Mouse (Mus musculus): ENCODE results near the gene Krt4. TPM values are rescaled to one million over a fixed set of nuclear protein-coding genes. Genes with fewer than 3 reads are reported as not detected.

Gene Krt4
- total RNA-seq, 2 experiments from 2014 or later: not detected

DNA sequence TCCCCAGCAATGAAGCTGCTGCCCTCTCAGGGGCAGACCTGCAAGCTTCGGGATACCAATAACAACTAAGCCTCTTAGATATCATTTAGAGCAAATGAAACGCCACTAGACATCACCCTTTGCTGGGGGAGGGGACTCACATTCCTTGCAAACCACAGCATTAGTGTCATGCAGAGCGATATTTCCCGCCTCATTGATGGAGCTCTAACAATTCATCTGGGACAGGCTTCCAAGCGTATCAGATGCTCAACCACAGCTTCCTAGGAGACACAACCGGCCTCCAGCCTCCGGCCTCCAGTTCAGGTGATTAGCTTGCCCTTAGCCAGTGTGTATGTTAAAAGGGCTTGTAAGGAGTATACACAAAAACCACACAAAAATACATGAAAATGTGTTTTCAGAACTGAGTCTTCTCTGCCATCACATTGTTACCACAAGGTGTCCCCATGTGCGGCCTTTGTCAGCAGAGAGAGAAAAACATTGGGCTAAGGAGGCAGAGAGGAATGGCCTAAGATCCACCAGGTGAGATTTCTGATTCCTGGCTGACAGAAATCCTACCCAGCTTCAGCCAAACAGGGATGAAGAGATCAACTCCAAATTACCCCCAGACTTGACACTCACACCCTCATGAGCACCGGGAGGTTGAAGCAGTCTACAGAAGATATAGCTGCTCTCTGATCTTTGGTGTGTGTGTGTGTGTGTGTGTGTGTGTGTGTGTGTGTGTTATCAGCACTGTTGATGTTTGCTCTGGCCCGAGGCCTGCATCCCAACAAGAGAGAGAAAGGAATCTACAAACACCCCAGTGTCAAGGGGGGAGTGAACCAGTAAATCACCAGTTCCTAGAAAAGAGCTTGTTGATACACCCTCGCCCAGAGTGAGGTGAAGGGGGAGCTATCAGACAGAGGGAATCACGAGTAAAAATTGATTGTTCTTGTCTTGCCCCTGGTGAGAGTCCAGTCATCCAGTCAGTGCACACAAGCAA is 22.1 kb downstream of the Krt4 start:
- ATAC-seq (replicated peaks; ENCODE audit: low FRiP score, low TSS enrichment, poor library complexity, severe bottlenecking): no peak

DNA sequence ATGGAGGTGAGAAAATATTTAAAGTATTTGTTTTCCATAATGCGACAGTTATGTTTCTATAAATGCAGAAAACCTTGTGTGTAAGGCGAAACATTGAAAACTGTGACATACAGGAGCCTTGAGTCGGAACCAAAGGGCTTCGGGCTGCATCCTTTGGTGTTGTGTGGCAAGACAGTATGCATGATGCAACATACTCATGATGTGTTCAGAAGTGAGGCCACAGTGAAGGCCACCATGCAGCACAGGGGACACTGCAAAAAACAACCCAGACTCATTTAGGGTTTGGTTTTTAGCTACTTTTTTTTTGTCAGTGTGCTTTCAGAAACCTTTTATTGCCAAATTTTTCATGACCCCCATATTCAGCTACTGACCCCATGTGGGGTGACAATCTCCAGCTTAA is 29.3 kb downstream of the Krt4 start:
- no peak for ATAC-seq (replicated peaks; ENCODE audit: low FRiP score, low TSS enrichment, poor library complexity, severe bottlenecking)

DNA sequence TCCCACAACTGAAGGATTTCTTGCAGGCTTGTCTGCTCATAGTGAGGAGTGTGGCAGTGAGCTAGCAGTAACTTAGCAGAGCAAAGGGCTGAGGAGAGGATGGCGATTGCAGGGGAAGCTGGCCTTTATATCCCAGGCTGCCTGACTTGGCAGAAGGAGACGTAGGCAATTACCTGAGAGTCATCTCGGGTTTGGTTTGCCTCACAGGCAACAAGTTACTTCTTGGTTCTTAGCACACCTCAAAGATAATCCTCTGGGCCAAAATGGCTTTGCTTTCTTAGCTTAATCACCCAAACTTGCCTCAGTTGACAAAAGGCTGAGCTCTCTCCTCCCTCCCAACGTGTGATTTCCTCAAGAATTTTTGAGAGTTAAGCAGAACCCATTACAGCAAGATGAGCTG is 31.7 kb downstream of the Krt4 start, which contains the start of gene Krt76:
Gene Krt76, minus strand, starts transcription at position 101 of the 400 bp plus-strand sequence.
- no peak for ATAC-seq (replicated peaks; ENCODE audit: low FRiP score, low TSS enrichment, poor library complexity, severe bottlenecking)

DNA sequence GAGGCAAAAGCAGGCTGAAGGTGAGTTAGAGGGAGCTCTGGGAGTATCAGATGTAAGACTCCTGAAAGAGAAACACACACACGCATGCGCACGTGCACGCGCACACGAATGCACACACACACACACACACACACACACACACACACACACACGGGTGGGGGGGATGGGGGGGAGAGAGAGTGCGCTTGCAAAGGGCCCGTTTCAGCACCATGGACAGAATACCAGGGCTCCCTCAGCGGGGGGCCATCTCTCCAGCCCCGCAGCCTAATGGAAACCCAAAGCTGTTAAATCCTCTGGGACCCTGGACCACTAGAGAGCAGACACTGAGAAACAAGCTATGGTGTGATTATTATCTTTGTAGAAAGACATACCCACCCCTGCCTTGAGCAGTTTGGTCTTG is 44.8 kb downstream of the Krt4 start:
- no peak for ATAC-seq (replicated peaks; ENCODE audit: low FRiP score, low TSS enrichment, poor library complexity, severe bottlenecking)

DNA sequence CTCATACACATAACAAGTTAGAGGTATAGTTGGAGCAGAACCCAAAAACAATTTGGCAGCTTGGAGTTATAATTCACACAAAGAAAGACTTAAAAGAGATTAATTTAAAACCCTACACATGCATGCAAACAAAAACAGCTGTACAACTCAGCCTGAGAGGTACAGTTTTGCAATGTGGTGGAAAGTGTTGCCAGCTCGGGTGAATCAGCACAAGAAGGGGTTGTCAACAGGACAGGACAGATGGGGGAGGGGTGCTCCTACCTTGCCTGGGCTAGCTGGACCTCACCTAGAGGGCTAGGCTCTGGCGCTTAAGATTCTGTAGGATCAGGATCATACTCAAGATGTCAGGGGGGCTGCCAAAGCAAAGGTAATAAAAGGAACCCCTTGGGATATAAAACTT is 46.5 kb downstream of the Krt4 start:
- no peak for ATAC-seq (replicated peaks; ENCODE audit: low FRiP score, low TSS enrichment, poor library complexity, severe bottlenecking)

DNA sequence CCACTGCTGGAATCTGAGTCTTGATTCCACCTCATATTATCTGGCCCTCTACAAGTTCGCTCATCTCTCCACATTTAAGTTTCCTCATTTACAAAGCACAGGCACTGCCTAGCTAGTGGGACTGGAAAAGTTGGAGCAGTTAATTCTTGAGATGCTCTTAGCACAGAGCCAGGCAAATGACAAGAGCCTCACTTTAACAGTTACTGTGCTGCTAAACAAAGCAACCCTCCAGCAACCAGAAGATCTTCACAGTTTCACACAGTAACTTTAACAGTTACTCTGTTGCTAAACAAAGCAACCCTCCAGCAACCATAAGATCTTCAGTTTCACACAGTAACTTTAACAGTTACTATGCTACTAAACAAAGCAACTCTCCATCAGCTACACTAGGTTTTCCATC is 50.2 kb downstream of the Krt4 start:
- no peak for ATAC-seq (replicated peaks; ENCODE audit: low FRiP score, low TSS enrichment, poor library complexity, severe bottlenecking)

DNA sequence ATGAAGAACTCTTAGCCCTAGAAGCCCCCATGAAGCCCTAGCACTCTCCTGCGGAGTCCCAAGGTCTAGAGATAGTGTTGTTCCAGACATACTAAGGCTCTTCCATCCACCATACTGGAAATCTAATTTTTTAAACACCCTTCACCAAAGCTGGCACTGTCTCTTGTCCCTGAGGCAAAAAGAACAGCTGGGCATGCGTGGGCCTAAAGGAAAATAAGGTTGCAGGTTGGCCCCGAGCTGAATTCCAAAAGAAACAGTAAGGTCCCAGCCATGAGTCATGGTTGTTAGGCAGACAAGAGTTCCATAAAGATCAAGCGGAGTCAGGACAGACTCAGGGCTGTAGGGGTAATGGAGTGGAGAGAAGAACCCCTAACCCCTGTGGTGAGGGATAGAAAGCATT is 51.3 kb downstream of the Krt4 start:
- ATAC-seq (replicated peaks; ENCODE audit: low FRiP score, low TSS enrichment, poor library complexity, severe bottlenecking): no peak

DNA sequence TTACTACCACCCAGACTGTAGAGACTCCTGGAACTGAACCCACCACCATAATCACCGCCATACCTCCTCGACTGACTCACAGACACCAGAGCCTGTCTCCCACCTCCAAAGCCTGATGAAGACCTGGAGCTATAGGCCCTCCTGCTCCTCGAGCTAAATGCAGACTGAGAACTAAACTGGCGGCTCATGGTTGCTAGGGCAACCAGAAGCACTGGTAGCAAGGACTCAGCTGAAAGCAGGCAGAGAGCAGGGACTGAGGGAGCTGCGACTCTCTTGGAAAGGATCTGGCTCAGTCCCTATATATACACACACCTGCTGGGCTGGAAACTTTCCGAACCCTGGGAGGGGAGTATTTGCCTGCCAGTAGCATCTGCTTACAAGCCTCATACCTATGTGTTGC is 55.1 kb downstream of the Krt4 start, which contains the start of gene Krt77:
Gene Krt77, minus strand, starts transcription at position 275 of the 400 bp plus-strand sequence.
- no peak for ATAC-seq (replicated peaks; ENCODE audit: low FRiP score, low TSS enrichment, poor library complexity, severe bottlenecking)

Other genes starting within 250 kb of the Krt4 start
- gene Krt6b, start 244.4 kb downstream of the Krt4 start, total RNA-seq (2014; fragmentation: Nextera tagmentation): not detected in 2 replicates
- gene Krt6b, start 244.4 kb downstream of the Krt4 start, total RNA-seq (2017): not detected in 2 replicates
- not detected in 2 replicates for gene Krt6a, start 230.4 kb downstream of the Krt4 start, total RNA-seq (2014; fragmentation: Nextera tagmentation)
- gene Krt6a, start 230.4 kb downstream of the Krt4 start, total RNA-seq (2017): not detected in 2 replicates
- gene Krt5, start 211.8 kb downstream of the Krt4 start, total RNA-seq (2014; fragmentation: Nextera tagmentation): not detected in 2 replicates
- gene Krt5, start 211.8 kb downstream of the Krt4 start, total RNA-seq (2017): not detected in 2 replicates
- gene Krt71, start 181.6 kb downstream of the Krt4 start, total RNA-seq (2014; fragmentation: Nextera tagmentation): not detected in 2 replicates
- not detected in 2 replicates for gene Krt71, start 181.6 kb downstream of the Krt4 start, total RNA-seq (2017)
- gene Krt72, start 138.3 kb downstream of the Krt4 start, total RNA-seq (2014; fragmentation: Nextera tagmentation): not detected in 2 replicates
- gene Krt72, start 138.3 kb downstream of the Krt4 start, total RNA-seq (2017): not detected in 2 replicates
- gene Krt73, start 122.4 kb downstream of the Krt4 start, total RNA-seq (2014; fragmentation: Nextera tagmentation): not detected in 2 replicates
- not detected in 2 replicates for gene Krt73, start 122.4 kb downstream of the Krt4 start, total RNA-seq (2017)
- gene Krt2, start 106.6 kb downstream of the Krt4 start, total RNA-seq (2014; fragmentation: Nextera tagmentation): not detected in 2 replicates
- not detected in 2 replicates for gene Krt2, start 106.6 kb downstream of the Krt4 start, total RNA-seq (2017)
- gene Krt1, start 73.9 kb downstream of the Krt4 start, total RNA-seq (2014; fragmentation: Nextera tagmentation): not detected in 2 replicates
- gene Krt1, start 73.9 kb downstream of the Krt4 start, total RNA-seq (2017): not detected in 2 replicates
- not detected in 2 replicates for gene Krt77, start 55.0 kb downstream of the Krt4 start, total RNA-seq (2014; fragmentation: Nextera tagmentation)
- not detected in 2 replicates for gene Krt77, start 55.0 kb downstream of the Krt4 start, total RNA-seq (2017)
- gene Krt76, start 31.8 kb downstream of the Krt4 start, total RNA-seq (2014; fragmentation: Nextera tagmentation): not detected in 2 replicates
- gene Krt76, start 31.8 kb downstream of the Krt4 start, total RNA-seq (2017): not detected in 2 replicates
- gene Krt79, start 15.6 kb upstream of the Krt4 start, total RNA-seq (2014; fragmentation: Nextera tagmentation): not detected in 2 replicates
- not detected in 2 replicates for gene Krt79, start 15.6 kb upstream of the Krt4 start, total RNA-seq (2017)
- gene Krt78, start 29.6 kb upstream of the Krt4 start, total RNA-seq (2014; fragmentation: Nextera tagmentation): not detected in 2 replicates
- not detected in 2 replicates for gene Krt78, start 29.6 kb upstream of the Krt4 start, total RNA-seq (2017)
- gene Krt8, start 79.7 kb upstream of the Krt4 start, total RNA-seq (2014; fragmentation: Nextera tagmentation): 0.17 and 1.5 TPM in 2 replicates
- 0.27 TPM in 1 of 2 replicates, not detected in the other for gene Krt8, start 79.7 kb upstream of the Krt4 start, total RNA-seq (2017)
- gene Krt18, start 103.4 kb upstream of the Krt4 start, total RNA-seq (2014; fragmentation: Nextera tagmentation): 8.3 TPM in 1 of 2 replicates, not detected in the other
- gene Krt18, start 103.4 kb upstream of the Krt4 start, total RNA-seq (2017): 7.2 and 11.5 TPM in 2 replicates
- gene Eif4b, start 149.0 kb upstream of the Krt4 start, total RNA-seq (2014; fragmentation: Nextera tagmentation): 328 and 355 TPM in 2 replicates
- 527 and 549 TPM in 2 replicates for gene Eif4b, start 149.0 kb upstream of the Krt4 start, total RNA-seq (2017)
- gene Tns2, start 175.7 kb upstream of the Krt4 start, total RNA-seq (2014; fragmentation: Nextera tagmentation): not detected in 2 replicates
- not detected in 2 replicates for gene Tns2, start 175.7 kb upstream of the Krt4 start, total RNA-seq (2017)
- 19.6 and 21.5 TPM in 2 replicates for gene Spryd3, start 211.5 kb upstream of the Krt4 start, total RNA-seq (2014; fragmentation: Nextera tagmentation)
- 14.4 and 18.7 TPM in 2 replicates for gene Spryd3, start 211.5 kb upstream of the Krt4 start, total RNA-seq (2017)
- gene Igfbp6, start 219.6 kb upstream of the Krt4 start, total RNA-seq (2014; fragmentation: Nextera tagmentation): not detected in 2 replicates
- gene Igfbp6, start 219.6 kb upstream of the Krt4 start, total RNA-seq (2017): not detected in 2 replicates
- 12.8 and 15.4 TPM in 2 replicates for gene Soat2, start 225.8 kb upstream of the Krt4 start, total RNA-seq (2014; fragmentation: Nextera tagmentation)
- 8.9 and 11.2 TPM in 2 replicates for gene Soat2, start 225.8 kb upstream of the Krt4 start, total RNA-seq (2017)